Mouse (Mus musculus) left cerebral cortex, postnatal 14 days (tissue): ENCODE data around the gene AC124502.3. TPM values are rescaled to one million over a fixed set of nuclear protein-coding genes. Genes with fewer than 3 reads are reported as not detected.

Experiments used
- DNase-seq, 2 experiments: peaks; one replicate each; pipeline ENCODE4 v3.0.0; 2021 to 2022; ENCODE audit warnings: low spot score in 2 of 2, mixed read lengths in 1 of 2
- intact Hi-C: fragments of 180-260 bp; cut with DNase I; formaldehyde crosslinking; loops from one replicate; pipeline ENCODE4 v1.15.1; 2025
- total RNA-seq, 2 experiments: library from RNA; stranded (reverse); gene quantifications; 2 replicates each; pipeline ENCODE4 v1.2.3; 2021

Gene AC124502.3
- total RNA-seq, 2 experiments from 2014 or later = 4.8 to 6.2 TPM

DNA sequence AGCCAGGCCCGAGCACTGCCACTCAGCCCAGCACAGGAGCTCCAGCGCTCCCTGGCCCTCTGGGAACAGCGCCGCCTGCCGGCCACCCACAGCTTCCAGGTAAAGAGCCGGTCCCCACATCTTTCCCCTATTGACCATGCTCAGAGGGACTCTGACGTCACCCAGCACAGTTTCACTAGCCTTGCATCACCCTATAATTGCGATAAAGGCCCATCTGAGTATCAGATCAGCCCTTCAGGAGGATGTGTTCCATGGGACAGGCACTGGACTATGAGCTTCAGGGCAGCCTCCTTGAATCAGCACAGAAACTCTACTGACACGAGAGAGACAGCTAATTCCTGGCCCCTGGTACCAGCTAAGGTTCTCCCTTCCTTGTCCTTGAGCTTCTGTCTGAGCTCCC is 15.2 kb downstream of the AC124502.3 start:
- DNase-seq = no peak
- intact Hi-C loops = no loop called here

DNA sequence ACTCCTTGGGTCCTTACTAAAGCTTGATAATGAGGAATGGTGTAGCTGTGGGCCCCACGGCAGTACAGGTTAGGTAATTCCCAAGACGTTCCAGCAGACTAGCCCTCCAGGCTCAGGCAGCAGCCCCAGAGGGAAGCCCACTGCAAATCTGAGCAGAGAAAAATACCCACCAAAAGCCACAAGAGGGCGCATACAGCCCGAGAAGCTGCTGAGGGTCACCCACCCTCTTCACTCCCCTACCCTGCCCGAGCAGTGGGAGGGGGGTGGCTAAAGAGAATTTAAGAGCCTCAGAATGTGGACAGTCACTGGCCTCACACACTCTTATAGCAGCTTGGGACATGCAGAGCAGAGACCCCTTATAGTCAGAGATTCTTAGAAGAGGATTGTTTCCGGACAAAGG is 17.6 kb downstream of the AC124502.3 start:
- intact Hi-C loops = loop anchor here (2.0 kb wide), 1 partner anchor 17 kb away; no protein-coding TSS in a partner anchor
- no peak for DNase-seq

DNA sequence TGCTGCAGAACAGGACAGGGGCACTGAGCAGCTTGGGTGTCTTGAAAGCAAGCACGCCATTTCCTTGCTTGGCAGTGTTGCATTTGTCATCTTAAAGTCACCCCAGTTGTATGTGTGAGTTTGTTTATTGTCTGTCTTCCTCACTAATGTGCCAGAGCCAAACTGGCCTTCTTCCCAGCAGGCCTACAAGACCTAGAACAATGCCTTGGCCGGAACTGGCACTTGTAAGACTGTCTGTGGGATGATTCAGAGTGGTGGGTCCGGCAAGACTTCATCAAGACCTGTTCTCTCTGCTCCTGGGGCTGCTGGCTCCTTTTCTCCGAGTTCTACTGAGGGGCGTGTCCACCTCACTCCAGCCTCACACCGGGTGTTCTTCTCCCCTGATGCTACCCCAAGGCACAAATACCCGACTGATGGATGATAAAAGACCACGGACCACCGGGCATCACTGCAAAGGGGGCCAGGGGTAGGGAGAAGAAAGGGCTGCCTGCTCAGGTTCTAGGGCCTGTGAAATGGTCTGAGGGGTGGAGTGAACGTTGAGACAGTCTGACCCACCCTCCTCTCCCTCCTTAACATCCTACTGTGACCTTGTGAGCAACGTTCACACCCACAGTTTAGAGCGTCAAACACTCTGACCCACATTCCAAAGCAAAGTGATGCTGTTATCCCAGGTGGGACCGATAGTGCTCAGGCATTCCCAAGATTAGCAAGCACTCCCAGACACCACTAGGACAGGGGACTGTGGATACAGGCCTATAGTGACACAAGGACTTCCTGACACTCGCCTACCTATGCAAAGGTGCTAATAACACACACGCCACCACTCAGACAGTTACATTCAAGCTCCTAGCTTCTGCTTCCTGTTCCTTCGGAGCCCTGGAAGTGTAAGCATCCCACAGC is 19.4 kb downstream of the AC124502.3 start:
- intact Hi-C loops = loop anchor here (2.0 kb wide), 1 partner anchor 15 kb away; no protein-coding TSS in a partner anchor
- no peak for DNase-seq

DNA sequence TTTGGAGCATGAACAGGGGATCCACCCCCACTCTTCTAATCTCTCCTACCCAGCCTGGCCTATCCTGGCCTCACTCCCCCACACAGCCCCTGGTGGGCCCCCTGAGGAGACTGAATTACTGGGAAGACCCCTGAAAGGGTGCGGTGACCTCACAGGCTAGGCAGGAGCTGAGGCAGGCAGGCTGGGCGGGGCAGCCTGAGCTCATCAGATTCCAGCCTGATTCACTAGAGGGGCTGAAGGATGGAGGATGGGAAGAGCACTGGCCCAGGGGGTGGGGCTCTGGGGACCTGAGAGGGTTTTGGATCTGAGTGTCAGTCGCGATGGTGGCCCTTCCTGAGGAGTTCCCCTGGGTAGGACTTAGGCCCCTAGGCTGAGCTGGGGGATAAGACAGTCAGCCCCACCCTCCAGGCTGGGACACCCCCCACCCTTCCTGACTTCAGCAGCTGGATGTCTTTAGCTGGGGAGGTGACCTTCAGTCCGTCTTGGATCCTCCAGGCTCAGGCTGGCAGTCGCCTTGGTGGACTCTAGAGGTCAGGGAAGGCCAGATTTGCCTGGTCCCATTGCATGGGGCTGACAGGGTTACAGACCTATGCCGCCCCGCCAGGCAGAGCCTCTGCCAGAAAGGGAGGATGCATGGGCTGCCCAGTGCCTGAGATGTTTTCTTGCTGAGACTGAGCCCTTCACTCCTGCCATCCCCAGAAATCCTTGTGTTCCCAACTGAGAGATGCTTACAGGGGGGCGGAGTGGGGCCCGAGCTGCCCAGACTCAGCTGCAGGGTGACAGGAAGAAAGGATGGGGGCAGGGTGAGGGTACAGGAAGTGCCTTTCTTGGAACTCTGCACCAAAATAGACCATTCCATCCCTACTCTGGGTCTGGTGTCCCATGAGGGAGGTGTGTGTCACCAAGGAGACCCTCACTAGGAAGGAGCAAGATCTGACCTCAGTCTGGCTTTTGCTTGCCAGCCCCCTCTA is 20.4 kb downstream of the AC124502.3 start:
- DNase-seq = no peak
- intact Hi-C loops = no loop called here

DNA sequence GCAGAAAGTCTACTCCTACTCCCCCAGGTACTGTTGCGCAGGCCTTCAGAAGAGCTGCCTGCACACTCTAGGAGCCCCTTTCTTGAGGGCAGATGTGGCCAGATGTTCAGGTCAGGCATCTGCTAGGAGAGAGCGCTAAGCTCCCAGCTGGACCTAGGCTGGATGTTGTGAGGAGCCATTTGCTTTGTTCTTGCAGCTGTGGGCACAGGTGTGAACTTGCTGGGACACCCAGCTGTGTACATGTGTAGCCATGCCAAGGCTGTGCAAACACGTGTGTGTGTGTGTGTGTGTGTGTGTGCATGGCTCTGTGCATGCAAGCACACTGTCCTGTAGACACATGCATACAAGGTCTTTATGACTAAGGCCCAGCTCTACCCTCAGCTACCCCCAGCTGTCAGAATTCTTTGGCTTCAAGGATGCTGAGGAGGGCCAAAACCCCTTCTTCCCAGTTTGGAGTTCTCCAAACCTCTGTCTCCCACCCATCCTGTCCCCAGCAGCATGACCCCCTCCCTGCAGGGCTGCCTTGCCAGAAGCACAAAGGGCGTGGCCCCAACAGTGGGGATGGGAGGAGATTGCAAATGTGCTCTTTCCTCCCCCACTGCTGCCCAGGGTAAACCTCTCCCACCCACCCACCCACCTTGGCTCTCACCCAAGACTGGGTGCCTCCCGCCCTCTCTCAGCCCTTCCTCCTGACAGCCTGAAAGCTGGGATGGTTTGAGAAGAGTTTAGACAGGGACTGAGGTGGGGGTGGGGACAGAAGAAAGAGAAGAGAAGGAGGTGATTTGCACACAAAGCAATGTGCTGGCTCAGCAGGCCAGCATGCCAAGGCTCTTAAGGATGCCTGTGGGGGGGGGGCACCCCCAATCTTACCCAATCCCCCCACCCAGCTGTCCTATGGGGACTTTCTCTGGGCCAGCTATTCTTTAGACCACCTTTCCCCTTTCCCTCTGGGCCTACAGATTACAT is 22.0 kb downstream of the AC124502.3 start:
- no peak for DNase-seq
- intact Hi-C loops = no loop called here

DNA sequence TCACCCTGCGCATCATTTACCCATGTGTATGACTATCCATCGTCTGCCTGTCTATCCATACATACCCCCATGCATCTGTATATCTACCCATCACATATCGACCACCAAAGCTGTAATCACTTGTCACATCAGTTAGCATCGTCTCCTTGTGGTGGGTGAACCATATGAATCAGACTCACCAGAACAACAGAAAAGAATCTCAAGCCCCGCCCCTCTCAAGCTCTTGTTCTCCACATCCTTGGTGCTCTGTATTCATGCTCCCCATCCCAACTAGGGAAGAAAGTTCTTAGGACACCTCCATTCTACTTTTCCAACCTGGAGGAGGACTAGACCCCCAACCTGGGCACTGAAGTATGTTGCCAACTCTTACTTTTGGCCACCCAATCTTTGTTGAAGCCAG is 23.4 kb downstream of the AC124502.3 start:
- DNase-seq = no peak
- intact Hi-C loops = no loop called here

DNA sequence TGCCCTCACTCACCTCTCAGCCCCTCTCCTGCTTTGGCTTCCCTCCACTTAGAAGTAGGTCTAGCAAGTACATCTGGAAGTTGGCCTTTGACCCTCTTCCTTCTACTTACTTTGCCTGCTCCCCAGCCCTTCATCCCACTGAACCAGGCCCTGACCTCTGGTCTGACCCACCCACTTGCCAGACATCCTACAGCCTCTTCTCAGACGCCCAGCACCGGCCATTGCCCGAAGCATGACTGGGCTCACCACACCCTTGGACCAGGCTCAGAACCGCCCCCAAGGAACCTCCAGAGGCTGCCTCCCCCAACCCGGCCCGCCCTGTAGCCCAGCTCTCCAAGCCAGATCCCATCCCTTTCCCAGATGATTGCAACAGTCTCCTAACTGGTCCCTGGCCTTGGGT is 23.8 kb downstream of the AC124502.3 start:
- no peak for DNase-seq
- intact Hi-C loops = no loop called here

DNA sequence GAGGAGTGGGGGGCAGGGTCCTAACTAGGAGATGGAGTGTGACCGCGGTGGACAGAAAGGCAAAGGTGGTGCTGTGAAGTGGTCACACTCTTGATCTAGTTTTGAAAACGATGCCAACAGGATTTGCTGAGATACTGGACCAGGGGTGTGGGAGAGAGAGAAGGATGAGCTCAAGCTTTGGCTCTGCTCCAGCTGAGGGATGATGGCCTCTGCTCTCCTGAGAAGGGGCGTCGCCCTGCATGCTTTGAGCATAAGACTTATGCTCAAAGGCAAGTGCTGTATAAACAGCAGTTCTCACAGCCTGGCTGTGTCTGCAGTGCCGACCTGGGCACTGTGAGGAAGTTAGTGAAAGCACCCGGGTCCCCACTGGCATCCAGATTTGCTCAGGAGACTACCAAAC is 26.4 kb downstream of the AC124502.3 start:
- no peak for DNase-seq
- intact Hi-C loops = no loop called here

DNA sequence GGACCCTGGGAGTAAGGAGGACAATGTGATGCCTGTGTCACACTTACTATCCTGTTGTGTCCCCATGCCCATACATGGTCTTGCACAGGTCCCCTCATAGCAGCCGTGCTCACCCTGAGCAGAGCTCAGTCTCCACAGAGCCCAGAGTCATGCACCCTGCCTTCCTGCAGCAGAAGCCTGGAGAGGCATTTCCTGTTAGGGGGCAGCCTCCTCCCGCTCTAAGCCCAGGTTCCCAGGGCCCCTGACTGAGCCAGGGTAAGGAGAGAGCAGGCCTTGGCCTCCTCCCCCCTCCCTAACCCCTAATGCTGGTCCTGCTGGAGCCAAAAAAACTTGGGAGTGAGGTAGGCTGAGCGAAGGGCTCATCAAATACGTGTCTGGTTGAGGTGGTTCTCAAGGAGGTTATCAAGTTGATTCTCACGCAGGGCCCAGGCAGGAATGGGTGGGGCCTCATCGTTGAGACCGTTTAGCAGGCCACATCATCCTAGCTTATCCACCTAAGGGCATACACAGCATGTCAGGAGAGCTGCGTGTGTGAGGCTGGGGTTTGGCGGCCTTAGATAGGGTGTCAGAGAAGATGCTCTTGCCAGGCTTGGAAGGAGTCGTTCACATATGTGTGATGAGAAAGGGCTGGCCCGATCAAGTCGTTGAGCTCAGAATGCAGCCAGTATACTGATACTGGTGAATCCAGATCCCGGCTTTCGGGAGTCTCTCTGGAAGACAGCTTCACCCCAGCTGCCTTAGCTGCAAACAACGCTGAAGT is 28.5 kb downstream of the AC124502.3 start:
- intact Hi-C loops = no loop called here
- DNase-seq = no peak

DNA sequence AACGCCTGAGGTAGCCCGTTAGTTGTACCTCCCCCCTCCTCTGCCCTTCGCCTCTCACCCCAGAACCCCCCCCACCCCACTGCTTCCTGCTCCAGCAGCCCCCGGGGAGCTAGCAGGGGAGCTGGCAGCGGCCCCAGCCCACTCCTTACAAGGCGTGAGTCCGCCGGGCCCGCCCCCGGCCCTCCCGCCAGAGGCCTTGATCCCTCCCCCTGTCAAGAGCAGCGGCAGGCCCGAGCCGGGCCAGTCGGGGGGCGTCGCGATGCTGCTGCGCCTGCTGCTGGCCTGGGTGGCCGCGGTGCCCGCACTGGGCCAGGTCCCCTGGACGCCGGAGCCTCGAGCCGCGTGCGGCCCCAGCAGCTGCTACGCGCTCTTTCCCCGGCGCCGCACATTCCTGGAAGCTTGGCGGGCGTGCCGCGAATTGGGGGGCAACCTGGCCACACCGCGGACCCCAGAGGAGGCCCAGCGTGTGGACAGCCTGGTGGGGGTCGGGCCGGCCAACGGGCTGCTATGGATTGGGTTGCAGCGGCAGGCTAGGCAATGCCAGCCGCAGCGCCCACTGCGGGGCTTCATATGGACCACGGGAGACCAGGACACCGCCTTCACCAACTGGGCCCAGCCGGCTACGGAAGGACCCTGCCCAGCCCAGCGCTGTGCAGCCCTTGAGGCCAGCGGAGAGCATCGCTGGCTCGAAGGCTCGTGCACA is 29.3 kb downstream of the AC124502.3 start, which contains the start of gene Cd248:
Gene Cd248, plus strand, starts transcription at position 212 of the 703 bp plus-strand sequence.
- intact Hi-C loops = no loop called here
- no peak for DNase-seq

DNA sequence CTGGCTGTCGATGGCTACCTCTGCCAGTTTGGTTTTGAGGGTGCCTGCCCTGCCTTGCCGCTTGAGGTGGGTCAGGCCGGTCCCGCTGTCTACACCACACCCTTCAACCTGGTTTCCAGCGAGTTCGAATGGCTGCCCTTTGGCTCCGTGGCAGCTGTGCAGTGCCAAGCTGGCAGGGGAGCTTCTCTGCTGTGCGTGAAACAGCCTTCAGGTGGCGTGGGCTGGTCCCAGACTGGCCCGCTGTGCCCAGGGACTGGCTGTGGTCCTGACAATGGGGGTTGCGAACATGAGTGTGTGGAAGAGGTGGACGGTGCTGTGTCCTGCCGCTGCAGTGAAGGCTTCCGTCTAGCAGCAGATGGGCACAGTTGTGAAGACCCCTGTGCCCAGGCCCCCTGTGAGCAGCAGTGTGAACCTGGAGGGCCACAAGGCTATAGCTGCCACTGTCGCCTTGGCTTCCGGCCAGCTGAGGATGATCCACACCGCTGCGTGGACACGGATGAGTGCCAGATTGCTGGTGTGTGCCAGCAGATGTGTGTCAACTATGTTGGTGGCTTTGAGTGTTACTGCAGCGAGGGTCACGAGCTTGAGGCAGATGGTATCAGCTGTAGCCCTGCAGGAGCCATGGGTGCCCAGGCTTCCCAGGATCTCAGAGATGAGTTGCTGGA is 30.0 kb downstream of the AC124502.3 start:
- intact Hi-C loops = no loop called here
- no peak for DNase-seq

DNA sequence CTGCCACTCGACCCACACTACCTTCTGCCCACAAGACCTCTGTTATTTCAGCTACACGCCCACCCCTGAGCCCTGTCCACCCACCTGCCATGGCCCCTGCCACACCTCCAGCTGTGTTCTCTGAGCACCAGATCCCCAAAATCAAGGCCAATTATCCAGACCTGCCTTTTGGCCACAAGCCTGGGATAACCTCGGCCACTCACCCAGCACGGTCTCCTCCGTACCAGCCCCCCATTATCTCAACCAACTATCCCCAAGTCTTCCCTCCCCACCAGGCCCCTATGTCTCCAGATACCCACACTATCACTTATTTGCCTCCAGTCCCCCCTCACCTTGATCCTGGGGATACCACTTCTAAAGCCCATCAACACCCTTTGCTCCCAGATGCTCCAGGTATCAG is 30.8 kb downstream of the AC124502.3 start:
- no peak for DNase-seq

DNA sequence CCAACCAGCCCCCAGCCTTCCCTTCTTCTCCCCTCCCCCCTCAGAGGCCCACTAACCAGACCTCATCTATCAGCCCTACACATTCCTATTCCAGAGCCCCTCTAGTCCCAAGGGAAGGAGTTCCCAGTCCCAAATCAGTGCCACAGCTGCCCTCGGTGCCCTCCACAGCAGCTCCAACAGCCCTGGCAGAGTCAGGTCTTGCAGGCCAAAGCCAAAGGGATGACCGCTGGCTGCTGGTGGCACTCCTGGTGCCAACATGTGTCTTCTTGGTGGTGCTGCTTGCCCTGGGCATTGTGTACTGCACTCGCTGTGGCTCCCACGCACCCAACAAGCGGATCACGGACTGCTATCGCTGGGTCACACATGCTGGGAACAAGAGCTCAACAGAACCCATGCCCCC is 31.3 kb downstream of the AC124502.3 start:
- intact Hi-C loops = no loop called here
- DNase-seq = no peak

More for the DNA sequence above, 30.8 kb downstream of the AC124502.3 start:
- intact Hi-C loops = no loop called here

DNA sequence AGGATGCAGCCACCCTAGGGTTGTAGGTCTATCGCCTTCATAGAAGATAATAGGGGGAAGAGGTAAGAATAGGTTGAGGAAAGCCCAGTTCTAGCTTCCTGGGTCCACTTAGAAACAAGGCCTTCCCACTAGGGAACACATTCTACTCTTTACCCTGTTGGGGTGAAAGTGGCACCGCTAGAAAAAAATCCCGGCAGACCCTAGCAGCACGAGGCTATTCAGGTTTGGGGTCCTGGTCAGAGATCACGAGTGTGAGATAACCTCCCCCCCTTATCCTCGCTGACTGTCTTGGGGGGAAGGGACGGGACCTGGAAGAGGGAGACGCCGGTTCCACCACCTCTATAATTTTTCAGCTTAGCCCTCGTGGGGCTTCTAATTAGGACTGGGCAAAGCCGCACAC is 32.4 kb downstream of the AC124502.3 start:
- intact Hi-C loops = no loop called here
- DNase-seq = no peak

DNA sequence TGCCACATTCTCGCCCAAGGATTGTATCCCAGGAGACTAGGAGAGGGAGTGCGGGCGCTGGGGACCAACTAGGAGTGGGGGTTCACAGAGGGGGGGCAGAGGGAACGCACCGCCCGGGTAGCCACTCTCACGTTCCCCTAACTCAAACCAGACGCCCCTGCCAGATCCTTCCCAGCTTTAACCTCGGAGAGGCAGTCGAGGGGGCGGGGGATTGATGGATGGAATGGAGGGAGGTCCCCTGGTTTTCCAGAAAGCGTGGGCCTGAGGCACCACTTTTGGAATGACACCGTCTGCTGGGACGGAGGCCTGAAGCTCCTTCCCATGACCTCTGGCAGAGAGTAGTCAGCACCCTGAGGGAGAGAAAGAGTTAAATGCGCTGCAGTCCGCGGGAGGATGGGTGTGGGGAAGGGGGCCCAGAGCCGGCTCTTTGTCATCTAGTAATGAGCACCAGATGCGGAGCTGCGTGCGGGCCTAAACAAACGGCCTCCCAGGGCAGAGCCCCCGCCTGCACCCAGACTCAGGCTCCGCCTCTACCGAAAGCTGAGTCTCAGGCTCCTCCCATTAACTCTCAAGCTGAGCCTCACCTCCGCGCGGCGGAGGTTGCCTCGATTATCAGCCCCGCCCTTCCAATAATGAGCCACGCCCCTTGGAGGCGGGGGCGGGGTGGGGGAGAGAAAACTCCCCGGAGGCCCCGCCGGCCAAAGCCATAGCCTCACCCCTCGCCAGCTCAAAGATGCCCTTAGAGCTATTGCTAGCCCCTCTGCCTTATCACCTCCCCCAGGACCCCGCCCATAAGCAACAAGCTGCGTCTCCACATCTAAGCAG is 33.1 kb downstream of the AC124502.3 start:
- no peak for DNase-seq
- intact Hi-C loops = loop anchor here (2.0 kb wide), 1 partner anchor 15 kb away; no protein-coding TSS in a partner anchor

DNA sequence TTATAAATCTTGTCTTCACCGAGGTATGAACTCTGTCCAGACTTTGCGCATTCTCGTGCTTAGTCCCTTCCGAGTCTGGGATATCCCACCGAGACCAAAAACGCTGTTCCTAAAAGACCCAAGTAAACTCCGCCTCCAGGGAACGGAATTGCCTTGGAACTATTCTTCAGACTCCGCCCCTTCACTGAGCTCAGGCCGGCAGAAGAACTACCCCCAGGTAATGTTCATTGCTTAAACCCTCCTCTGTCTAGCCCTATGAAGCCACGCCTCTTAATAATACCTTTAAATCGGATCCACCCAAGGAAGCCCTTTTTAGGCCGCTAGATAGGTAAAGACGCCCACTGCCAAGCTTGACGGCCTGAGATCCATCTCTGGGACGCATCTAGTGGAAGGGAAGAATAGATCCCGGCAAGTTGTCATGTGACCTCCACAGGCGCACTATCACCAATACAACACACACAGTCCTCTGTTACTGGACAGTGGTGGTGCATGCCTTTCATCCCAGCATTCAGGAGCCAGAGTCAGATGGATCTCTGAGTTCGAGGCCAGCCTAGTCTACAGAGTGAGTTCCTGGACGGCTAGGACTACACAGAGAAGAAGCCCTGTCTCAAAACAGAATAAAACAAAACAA is 33.8 kb downstream of the AC124502.3 start:
- no peak for DNase-seq
- intact Hi-C loops = loop anchor here (2.0 kb wide), 1 partner anchor 16 kb away; no protein-coding TSS in a partner anchor
